Mouse (Mus musculus): ENCODE measurements at regions not wholly inside any gene's neighbourhood (a gene's known extent, or its start where the extent isn't known, plus 50 kb on each side); places are given as distances from the start of the nearest gene placed in this dataset.

GRCm38 (mm10) chr13:85359621-85360020 is 70.7 kb upstream of the Rasa1 start:
- Histone ChIP-seq H3K9me3 (replicated peaks) (no peaks in the 10 kb centered on the region), H3K4me3 (ENCODE audit: low read depth, low read length) (no peak overlapping the region), H3K4me1 (ENCODE audit: insufficient read depth, low read depth, low read length) (no peaks in the 10 kb centered on the region), H3K36me3 (replicated peaks) (no peaks in the 10 kb centered on the region), H3K27me3 (ENCODE audit: insufficient read depth, low read length) (no peaks in the 10 kb centered on the region)
- no peak for DNase-seq (ENCODE audit: low spot score)
- TF ChIP-seq POLR2AphosphoS5 (IDR thresholded peaks at IDR 0.05; ENCODE audit: insufficient replicate concordance, low read depth, low read length) (no peak), CTCF (IDR thresholded peaks at IDR 0.05; ENCODE audit: low read depth, low read length) (no peak), GATA1 (IDR thresholded peaks at IDR 0.05; ENCODE audit: borderline replicate concordance, low read length) (no peak), TAL1 (conservative IDR thresholded peaks at IDR 0.05; ENCODE audit: low read depth, low read length) (no peak), GATA2 (IDR thresholded peaks at IDR 0.05; ENCODE audit: borderline replicate concordance, low read depth, low read length) (no peak)
- no peak for ATAC-seq (ENCODE audit: extremely low read depth, insufficient number of reproducible peaks, low FRiP score, poor library complexity, severe bottlenecking)

DNA sequence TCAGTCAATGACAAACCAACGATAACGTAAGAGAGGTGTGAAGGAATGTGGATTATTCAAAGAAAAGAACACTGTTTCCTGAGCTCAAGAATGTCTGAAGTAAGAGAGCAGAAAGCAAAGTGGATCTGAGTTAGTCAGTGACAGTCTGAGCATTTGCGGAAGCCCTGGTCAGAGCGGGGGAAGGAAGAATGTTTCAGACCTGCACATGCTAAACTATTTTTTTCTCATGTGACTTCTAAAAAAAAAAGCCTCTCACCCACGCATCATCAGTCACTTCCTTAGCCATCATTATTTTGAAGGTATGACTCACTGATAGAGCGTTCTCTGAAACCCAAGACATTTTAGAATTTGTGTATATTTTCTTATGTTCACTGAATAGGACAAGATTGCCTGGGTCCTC is 70.2 kb upstream of the Rasa1 start:
- no peaks in the 10 kb centered on the region for H3K36me3 ChIP-seq (replicated peaks)
- DNase-seq (ENCODE audit: low spot score): no peak
- H3K4me1 ChIP-seq (ENCODE audit: insufficient read depth, low read depth, low read length): no peaks in the 10 kb centered on the region
- H3K27me3 ChIP-seq (ENCODE audit: insufficient read depth, low read length): no peaks in the 10 kb centered on the region
- H3K4me3 ChIP-seq (ENCODE audit: low read depth, low read length): no peak overlapping the region
- no peak for TF ChIP-seq CTCF (IDR thresholded peaks at IDR 0.05; ENCODE audit: low read depth, low read length)
- TF ChIP-seq POLR2AphosphoS5 (IDR thresholded peaks at IDR 0.05; ENCODE audit: insufficient replicate concordance, low read depth, low read length): no peak
- no peaks in the 10 kb centered on the region for H3K9me3 ChIP-seq (replicated peaks)
- ATAC-seq (ENCODE audit: extremely low read depth, insufficient number of reproducible peaks, low FRiP score, poor library complexity, severe bottlenecking): no peak

- no peaks in the 10 kb centered on the region for H3K9me3 ChIP-seq (replicated peaks)
- TF ChIP-seq GATA2 (IDR thresholded peaks at IDR 0.05; ENCODE audit: borderline replicate concordance, low read depth, low read length): no peak
- TF ChIP-seq CTCF (IDR thresholded peaks at IDR 0.05; ENCODE audit: low read depth, low read length): no peak
- no peak for TF ChIP-seq POLR2AphosphoS5 (IDR thresholded peaks at IDR 0.05; ENCODE audit: insufficient replicate concordance, low read depth, low read length)
- TF ChIP-seq GATA1 (IDR thresholded peaks at IDR 0.05; ENCODE audit: borderline replicate concordance, low read length): no peak
- no peak for TF ChIP-seq TAL1 (conservative IDR thresholded peaks at IDR 0.05; ENCODE audit: low read depth, low read length)
- no peaks in the 10 kb centered on the region for H3K4me1 ChIP-seq (ENCODE audit: insufficient read depth, low read depth, low read length)
- H3K36me3 ChIP-seq (replicated peaks): no peaks in the 10 kb centered on the region
- no peaks in the 10 kb centered on the region for H3K27me3 ChIP-seq (ENCODE audit: insufficient read depth, low read length)
- no peak for ATAC-seq (ENCODE audit: extremely low read depth, insufficient number of reproducible peaks, low FRiP score, poor library complexity, severe bottlenecking)
- no peak for DNase-seq (ENCODE audit: low spot score)
- no peak overlapping the region for H3K4me3 ChIP-seq (ENCODE audit: low read depth, low read length)
Measured at GRCm38 (mm10) chr13:85352061-85352460, 63.1 kb upstream of the Rasa1 start.
